Mouse (Mus musculus) erythroblast, adult 5-6 weeks (primary cell): ENCODE measurements around the gene Tiam1. TPM values are rescaled to one million over a fixed set of nuclear protein-coding genes. Genes with fewer than 3 reads are reported as not detected.

Source experiments
- ATAC-seq: replicated peaks from 2 replicates; pipeline ENCODE4 v1.8.0; 2016; ENCODE audit warnings: moderate number of reproducible peaks, mild to moderate bottlenecking, moderate TSS enrichment, inconsistent platforms; ENCODE audit not compliant: poor library complexity, low FRiP score, severe bottlenecking
- total RNA-seq, 2 experiments: library from RNA; stranded (forward) in 1 of 2; stranded (reverse) in 1 of 2; fragments of 150-400 nt in 1 of 2; fragments of 200-764, 138-1000 nt in 1 of 2; gene quantifications; 2 replicates each; pipeline versions ENCODE4 v1.2.3 to v1.2.4; 2015 to 2017; ENCODE audit warnings: low replicate concordance in 2 of 2

Gene Tiam1
- total RNA-seq, 2 experiments from 2014 or later, result 15.7 to 29.0 TPM

DNA sequence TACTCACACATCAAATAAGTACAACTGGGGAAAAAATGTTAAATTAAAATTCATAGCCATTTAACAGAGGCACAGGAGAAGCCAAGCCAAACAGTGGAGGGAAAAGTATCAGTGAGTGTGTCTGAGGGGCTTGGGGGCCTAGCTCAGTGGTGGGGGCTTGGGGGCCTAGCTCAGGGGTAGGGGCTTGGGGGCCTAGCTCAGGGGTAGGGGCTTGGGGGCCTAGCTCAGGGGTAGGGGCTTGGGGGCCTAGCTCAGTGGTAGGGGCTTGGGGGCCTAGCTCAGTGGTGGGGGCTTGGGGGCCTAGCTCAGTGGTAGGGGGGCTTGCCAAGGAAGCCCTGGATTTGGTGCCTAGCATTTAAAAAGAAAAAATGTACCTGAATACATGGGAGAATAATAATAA is 72.4 kb downstream of the Tiam1 start:
- peak; percentile 79 for ATAC-seq

DNA sequence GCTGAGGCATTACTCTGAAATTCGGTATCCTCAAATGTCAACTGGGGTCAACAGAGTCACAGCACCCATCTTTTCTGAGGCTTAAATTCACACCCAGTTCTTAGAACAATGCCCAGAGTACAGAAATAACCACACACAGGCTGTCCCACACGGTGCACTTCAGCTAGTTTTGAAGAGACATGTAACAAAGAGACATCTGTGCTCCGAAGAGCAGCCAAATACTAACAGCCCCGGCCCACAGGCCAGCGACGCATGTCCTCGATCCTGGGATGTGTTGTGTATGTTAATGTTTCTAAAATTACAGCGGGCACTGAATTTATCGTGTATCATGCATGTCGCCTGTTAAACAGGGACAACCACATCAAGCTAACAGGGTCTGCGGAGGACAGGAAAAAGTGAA is 73.5 kb downstream of the Tiam1 start:
- ATAC-seq, result no peak

DNA sequence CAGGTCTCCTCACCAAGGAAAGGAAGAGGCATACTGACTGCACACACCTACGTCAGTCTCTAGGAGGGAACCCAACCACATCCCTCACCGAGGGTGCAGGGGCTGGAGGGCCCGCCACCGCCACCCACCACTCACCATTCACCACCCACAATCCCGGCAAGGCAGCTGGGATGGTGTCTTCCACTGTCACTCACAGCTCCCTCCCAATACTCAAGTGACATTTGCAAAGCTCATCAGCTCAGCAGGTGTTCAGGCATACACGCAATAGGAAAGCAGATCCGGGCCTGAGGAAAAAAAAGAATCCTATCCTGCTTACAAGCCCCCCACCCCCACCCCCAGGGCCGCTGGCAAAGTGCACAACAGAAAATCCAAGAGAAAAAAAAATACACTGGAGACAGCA is 74.4 kb downstream of the Tiam1 start:
- no peak for ATAC-seq

DNA sequence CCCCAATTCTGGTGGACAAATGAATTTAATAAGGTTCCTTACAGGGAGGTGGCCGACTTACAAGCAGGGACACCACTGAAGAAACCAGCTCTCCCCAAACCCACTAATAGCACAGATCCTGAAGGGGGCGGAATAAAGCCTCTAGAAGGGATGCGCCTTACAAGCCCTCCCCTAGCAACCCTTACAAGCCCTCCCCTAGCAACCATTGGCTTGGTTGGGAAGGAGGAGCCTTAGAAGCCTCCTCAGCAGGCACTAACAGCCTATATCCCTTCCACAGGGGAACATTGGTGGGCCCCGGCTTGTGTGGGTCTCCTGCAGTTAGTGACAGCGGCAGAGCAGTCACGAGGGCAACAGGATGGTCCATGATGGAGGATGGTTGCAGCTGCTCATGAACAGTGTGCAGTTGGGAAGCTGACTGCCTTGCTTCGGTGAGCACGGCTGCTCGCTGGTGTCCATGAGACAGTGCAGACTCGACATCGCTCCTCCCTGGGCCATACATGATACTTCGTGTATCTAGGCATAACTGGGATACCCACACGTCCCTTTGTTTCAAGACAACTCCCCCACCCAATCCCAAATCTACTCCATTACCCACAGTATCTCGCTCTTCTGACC is 90.6 kb downstream of the Tiam1 start:
- no peak for ATAC-seq

DNA sequence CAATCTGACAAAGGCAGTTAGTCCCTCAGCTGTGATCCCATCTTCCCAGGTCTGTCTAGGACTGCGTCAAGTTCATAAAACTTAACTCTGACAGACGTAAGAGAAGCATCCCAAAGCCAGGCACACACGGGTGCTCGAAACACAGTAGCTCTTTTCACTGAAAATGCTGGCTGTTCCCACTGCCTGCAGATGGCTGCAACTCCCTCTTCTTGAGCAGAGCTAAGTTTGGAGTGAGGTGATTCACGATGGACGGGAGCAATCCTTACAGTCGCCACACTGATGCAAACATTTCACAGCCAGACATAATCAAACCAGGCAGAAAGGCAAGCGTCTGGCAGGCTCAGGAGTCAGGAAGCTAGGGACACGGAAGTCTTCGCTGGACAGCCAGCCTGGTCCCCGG is 91.2 kb downstream of the Tiam1 start:
- ATAC-seq, result no peak

DNA sequence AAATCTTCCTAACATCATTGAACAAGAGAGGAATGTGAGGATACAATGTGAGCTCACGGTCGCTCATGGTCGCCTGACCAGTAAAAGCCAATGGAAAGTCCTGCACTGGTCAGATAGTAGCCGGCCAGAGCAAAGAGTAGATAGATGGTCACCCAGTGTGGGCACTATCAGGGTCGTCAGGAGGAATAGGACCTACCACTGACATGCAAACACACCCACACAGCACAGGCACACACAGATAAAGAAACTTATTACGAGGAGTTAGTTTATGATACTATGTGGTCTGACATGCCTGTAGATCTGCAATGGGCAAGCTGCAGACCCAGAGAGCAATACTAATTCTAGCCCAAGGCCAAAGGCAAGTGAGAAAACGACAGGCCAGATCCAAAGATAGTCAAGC is 92.5 kb downstream of the Tiam1 start:
- no peak for ATAC-seq

DNA sequence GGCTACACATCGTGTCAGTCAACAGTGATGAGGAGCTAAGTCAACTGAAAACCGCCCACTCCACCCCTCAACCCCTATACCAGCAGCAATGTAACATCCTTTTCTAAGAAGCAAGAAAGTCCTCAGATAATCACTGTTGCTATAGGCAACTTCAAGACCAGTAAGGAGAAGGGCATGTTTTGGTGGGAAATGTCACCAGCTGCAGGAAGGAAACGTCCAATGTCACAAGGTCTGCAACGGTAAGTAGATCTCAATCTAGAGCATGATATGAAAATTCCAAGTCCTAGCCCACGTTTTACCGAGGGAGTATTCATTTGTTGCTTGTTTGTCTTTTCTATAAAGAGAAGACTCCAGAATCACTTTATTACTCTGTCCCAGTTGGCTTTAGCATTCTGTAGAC is 95.7 kb downstream of the Tiam1 start:
- no peak for ATAC-seq

DNA sequence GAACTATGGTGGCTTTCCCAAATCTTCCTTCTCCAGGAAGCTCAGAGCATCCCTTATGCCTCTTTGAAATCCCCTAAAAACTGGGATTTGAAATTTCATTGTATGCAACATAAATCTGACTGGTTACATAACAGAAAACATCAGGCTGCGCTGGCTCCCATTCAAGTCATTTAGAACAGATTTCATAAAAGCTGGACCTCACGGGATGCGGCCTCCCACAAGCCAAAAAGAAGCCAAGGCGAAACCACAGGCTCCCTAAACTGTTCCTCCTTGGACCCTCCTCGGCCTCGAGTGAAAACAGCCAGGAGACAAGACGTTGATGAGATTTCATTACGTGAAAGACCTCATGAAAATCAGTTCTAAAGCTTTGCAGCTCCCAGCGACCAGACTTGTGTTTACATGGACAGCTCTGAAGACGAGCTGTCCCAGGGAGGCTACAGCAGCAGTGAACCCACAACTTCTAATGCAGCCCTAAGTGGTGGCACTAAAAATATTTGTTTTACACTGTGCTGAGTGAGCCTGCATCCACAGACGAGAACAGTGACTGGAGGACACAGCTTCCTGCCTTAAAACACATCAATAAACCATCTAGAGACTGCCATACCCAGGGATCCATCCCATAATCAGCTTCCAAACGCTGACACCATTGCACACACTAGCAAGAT is 96.9 kb downstream of the Tiam1 start:
- ATAC-seq, result no peak

DNA sequence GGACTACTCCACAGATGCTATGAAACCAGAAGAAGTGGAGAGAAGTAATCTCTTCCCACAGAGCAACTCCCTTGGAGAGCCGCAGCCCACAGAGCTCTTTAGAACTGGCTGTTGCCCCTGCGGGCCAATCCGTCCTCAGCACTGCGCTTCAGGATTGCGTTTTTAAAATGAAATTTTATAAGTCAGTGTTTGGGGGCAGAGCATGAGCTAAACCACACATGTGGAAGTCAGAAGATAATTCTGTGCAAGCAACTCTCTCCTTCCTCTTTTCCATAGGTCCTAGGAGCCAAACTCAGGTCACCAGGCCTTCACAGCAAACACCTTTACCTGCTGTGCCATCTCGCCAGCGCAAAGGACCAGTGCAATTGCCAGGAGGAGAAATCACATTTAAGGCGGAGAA is 98.0 kb downstream of the Tiam1 start:
- no peak for ATAC-seq

DNA sequence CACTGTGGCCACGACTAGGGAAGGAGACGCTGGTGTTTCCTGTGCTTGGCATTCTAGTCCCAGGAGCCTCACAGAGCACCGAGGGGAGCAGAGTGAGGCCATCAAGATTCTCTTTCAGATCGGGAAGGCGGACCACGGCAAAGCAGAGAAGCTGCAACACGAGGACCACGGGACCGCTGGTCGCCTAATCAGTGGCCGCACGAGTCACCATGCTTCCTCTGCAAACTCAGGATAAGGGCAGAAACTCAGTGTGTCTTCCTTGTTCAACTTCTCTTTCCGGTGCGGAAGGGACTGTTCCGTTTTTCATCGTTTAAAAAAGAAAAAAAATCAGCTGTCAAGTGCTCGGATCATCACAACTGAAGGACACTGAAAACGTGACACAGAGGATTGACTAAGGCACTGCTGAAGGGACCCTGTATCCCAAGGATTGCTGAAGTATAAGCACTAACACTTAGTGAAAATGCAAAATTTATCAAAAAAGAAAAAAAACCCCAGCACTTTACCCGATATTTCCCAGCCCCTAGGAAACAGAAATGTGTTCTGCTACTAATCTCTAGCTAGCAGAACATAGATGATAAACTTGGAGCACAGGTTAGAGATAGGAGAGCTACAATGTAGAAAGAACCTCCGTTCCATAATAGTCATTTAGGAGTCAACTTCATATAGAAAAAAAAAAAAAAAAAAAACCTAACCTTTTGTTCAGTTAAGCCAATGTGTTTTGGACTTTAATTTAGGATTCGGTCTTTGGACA is 99.4 kb downstream of the Tiam1 start:
- peak; percentile 93 for ATAC-seq

DNA sequence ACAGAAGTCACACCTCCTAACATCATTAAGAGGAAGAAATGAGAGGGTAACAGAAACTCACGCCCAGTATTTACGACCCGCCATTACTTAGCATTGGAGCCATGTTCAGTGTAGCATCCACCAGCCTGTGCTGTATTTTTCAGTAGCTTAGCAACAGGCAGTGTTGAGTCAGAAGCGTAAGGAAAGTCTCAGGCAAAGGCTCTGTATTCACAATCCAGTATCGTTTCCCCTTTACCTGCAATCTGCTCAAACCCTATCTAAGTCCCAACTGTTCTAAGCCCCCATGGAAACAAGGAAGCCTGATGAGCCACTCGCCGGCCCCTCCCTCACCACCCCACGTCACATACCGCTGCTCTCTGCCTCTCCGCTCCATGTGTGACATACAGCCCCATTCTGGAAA is 100.7 kb downstream of the Tiam1 start:
- ATAC-seq, result no peak

DNA sequence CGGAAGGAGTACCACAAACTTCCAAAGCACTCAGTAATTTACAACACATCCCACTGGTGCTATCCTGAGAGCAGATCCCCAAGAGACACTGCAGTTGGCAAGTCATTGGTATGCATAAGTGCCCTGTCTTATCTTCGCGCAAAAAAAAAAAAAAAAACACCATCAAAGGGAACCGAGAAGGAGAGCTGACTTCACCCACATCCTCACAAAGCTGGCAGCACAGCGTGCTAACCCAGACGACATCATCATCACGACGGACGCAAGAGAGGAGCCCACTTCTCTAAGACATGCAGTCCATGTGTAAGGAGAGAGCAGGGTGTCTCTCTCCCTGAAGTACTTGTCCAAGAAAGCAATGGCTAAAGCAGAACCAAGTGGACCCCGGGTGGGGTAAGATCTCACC is 101.2 kb downstream of the Tiam1 start:
- ATAC-seq, result no peak

DNA sequence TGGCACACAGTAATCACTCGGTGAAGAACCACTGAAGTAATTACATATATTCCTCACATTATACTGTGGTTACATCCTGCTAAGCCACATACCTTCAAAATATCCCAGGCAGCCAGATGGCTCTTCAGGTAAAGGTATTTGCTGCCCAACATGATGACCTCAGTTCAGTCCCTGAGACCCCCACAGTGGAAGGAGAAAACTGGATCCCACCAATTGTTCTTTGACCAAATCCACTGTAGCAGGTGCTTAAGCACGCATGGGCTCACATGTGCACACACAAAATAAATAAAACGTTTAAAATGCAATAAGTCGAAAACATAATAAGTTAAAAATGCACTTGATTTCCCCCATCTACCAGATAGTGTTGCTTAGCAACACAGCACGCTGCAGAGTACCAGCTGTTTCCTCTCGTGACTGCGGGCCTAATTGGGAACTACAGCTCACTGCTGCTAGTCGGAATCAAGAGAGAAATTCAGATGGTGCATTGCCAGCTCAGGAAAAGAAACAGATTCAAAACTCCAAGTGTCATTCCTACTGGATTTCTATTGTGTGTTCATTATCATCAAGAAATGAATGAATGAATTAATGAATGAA is 102.7 kb downstream of the Tiam1 start:
- ATAC-seq, result no peak

DNA sequence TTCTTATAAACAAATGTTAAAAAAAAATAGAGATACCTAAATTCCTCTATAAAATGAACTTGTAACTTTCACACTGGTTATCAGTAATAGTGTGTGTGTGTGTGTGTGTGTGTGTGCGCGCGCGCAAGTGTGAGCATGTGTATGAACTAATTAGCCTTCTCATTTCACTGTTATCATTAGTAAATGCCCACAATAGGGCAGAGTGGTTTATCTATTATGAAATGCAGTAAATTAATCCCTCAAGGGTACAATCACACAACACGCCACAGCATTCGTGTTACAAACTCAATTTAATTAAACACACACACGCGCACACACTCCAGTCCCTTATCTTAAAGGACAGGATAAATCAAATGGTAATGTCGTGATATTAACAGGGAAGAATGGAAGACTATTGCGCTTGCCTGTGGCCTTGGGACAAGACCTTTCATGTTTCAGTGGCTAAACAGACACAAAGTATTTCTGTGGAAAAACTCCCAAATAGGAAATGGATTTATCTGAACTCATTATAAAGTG is 107.9 kb downstream of the Tiam1 start:
- ATAC-seq, result no peak

DNA sequence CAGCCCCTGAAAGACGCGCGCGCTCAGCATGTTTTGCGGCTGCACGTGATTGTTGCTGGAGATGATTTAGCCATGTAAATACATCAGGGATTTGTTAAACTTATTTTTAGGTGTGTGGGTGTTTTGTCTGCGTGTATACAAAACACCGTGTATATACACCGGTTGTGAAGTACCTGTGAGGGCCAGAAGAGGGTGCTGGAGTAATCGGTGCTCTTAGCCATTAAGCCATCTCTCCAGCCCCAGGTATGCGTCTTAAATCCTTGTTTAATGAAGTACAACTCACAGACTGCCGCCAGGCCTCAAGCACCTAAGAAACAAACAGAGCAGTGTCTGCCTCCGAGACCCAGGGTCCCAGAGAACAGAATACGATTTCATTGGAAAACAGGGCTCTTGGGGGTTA is 113.2 kb downstream of the Tiam1 start:
- no peak for ATAC-seq

DNA sequence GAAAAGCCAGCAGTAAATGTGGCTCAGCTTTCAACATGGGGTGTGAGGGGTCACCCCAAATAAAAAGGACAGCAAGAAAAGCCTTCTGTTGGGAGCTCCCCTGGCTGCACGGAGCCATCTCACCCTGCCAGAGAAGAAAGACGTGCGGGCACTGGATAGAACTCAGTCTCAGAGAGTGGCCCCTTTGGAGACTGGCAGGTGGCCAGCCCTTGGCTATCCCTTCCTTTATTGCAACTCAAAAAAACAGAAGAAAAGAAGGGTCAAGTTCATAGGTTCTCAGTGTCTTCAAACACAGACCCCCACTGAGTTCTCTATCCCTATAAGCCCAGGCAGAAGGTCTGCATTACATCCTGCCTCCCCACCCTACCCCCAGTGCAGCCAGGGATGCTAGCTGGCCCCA is 115.7 kb downstream of the Tiam1 start:
- no peak for ATAC-seq

DNA sequence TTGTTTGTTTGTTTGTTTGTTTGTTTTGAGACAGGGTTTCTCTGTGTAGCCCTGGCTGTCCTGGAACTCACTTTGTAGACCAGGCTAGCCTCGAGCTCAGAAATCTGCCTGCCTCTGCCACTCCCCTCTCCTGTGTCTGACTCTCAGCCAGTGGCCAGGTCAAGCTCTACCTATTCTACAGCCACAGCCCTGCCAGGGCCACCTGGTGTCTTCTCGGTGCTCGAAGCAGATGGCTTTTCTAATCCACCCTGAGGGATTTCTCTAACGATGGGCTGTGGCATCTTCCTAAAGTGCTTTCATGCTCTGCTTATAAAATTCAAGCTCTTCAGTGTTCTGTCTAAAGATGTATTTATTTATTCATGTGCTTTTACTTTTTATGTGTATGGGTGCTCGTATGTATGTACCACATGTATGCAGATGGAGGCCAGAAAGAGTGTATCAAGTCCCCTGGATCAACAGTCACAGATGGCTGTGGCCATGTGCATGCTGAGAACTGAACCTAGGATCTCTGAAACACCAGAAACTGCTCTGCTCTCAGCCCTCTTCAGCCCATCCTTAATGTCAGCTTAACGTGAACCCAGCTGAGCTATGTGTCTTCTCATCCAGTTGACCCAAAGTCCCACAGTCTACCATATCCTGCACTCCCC is 117.9 kb downstream of the Tiam1 start:
- no peak for ATAC-seq

DNA sequence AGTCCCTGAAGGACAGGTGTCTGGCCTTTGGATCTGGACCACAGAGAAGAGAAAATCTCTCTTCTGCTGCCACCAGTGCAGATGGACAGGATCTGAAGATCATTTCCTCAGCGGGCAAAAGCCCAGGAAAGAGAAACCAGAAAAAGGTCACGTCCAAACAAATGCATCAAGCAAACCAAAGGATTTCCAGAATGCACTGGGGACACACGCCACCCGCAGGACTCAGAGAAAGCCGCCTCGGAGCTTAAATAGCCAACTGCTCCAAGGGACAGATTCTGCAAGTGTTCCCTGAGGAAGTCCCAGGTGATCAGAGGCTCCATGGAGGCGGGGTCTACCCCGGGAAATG is 119.9 kb downstream of the Tiam1 start:
- no peak for ATAC-seq

DNA sequence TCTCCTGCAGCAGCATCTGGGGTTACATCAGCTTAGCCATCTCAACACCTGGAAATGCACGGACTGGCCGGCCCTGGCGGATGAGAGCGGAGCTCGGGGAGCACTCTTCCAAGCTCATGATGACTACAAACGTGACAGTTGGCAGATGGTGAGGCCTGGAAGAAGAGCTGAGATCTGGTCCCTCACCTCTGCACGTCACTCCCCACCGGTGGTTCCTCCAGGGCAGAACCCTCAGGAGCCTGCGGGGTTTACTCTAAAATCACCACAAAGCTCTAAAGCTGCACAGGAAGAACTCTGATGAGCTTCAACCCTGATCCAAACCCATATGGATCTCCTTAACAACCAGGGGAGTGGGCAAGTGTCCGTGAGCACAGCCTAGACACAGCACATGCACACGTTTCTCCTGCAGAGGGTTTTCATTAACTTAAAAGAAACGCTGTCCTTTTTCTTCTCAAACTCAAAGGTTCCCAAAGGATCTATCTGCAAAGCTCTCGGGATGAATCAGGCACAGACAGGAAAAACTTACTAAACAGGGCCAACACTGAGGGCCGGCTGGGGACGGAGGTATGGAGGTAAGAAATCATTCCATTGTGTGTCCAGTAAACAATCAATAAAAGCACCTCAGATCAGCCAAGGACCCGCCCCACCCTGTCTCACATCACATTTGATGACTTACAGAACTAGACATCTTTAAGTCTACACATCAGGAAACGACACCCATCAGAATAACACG is 120.5 kb downstream of the Tiam1 start:
- ATAC-seq, result no peak

DNA sequence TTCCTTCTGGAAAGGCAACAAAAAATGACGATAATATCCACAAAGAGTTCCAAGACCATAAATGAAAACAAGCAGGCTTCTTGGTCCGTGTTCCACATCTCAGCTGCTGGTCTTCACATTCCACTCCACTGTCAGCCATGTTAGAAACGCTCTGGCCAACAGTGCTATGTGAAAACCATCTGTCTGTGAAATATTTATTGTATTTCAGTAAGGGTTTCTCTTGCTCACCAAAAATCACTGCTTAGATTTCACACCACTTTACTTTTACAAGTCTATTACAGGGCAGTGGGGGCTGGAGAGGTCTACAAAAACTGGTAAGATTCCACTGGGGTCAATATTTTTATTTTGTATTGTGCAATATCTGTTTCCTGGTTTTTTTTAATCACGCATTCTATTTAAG is 127.5 kb downstream of the Tiam1 start:
- ATAC-seq, result no peak
